Mouse (Mus musculus): ENCODE measurements around the gene Fbxw21. TPM values are rescaled to one million over a fixed set of nuclear protein-coding genes. Genes with fewer than 3 reads are reported as not detected.
"Not testable (repeated sequence)": the region's sequence is repeated elsewhere in the genome, so short reads cannot be mapped to it uniquely, and the experiment has no call there.

Gene Fbxw21
- total RNA-seq (2017) = not detected in 2 replicates

DNA sequence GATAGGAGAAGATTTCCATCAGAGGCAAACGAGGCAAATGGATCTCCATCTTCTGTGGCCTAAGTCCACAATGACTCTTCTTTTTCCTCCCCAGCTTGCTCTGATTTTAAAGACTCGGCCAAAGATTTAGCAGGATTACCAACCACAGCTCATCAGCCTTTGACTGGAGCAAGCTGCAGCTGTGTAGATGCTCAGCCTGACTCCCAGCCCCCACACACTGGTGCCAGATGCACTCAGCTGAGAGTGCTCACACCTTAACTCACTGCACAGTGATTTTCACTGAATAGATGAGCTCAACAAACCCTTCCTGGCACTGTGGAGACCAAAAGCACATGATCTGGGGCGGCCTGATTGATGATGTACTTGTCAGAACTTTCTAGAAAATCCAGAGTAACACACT is at the start of gene Fbxw21:
Fbxw21 (minus strand) TSS at position 101 of the 400 bp plus-strand sequence.
- no peak for ATAC-seq (replicated peaks in 1 of 2; ENCODE audit: insufficient read depth in 1 of 2, low FRiP score in 2 of 2, low TSS enrichment in 1 of 2, low read depth in 1 of 2, poor library complexity in 2 of 2, severe bottlenecking in 2 of 2)

DNA sequence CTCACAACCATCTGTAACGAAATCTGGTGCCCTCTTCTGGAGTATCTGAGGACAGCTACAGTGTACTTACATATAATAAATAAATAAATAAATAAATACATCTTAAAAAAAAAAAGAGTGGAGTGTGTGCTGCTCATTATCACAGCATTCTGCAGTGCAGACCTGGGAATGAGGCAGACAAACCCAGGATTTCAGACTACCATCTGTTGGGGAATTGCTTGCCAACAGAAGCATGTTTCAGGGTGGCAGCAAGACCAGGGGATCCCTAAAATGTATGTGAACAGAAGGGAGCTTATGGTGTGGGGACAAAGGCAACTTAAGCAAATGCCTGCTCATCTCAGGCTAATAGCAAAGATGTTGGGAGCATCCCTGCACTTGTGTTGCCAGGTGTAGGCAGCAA is 39.5 kb upstream of the Fbxw21 start:
- not testable (repeated sequence) for ATAC-seq (replicated peaks in 1 of 2; ENCODE audit: insufficient read depth in 1 of 2, low FRiP score in 2 of 2, low TSS enrichment in 1 of 2, low read depth in 1 of 2, poor library complexity in 2 of 2, severe bottlenecking in 2 of 2)

DNA sequence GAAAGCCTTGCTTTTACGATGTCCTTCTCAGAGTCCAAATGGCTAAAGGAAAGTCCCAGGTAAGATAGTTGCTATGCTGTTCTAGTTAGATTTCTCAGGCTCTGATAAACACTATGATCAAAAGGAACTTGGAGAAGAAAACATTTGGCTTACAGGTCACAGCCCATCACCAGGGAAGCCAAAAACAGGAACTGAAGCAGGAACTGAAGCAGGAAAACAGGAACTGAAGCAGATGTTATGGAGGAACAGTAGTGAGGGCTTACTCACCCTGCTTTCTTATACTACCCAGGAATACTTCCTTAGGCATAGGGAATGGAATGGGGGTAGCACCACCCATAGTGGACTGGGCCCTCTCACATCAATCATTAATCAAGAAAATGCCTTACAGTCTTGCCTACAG is 38.5 kb upstream of the Fbxw21 start:
- ATAC-seq (replicated peaks in 1 of 2; ENCODE audit: insufficient read depth in 1 of 2, low FRiP score in 2 of 2, low TSS enrichment in 1 of 2, low read depth in 1 of 2, poor library complexity in 2 of 2, severe bottlenecking in 2 of 2) = no peak

DNA sequence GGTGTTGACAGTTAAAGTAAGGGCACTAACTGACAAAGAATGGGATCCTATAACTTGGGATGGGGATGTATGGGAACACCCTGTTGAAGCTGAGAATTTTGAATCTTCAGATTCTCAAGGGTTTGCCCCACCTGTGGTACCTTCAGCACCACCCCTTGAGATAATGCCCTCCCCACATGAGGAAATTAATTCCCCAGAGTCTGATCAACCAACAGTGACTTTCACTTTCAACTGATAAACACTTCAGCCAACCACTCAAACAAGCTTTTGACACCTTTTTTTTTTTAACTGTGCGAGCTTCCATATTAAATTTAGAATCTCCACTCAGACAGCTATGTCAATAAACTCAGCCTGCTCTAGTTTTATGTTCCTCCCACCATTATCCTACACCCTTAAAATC is 37.5 kb upstream of the Fbxw21 start:
- ATAC-seq (replicated peaks in 1 of 2; ENCODE audit: insufficient read depth in 1 of 2, low FRiP score in 2 of 2, low TSS enrichment in 1 of 2, low read depth in 1 of 2, poor library complexity in 2 of 2, severe bottlenecking in 2 of 2) = no peak

DNA sequence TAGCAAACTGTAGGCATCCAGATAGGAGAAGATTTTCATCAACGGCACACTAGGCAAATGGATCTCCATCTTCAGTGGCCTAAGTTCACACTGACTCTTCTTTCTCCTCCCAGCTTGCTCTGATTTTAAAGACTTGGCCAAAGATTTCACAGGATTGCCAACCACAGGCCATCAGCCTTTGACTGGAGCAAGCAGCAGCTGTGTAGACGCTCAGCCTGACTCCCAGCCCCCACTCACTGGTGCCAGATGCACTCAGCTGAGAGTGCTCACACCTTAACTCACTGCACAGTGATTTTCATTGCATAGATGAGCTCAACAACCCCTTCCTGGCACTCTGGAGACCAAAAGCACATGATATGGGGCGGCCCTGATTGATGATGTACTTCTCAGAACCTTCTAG is 34.0 kb upstream of the Fbxw21 start, which contains the start of gene Fbxw13:
Fbxw13 (minus strand) TSS at position 101 of the 400 bp plus-strand sequence.
- not testable (repeated sequence) for ATAC-seq (replicated peaks in 1 of 2; ENCODE audit: insufficient read depth in 1 of 2, low FRiP score in 2 of 2, low TSS enrichment in 1 of 2, low read depth in 1 of 2, poor library complexity in 2 of 2, severe bottlenecking in 2 of 2)

DNA sequence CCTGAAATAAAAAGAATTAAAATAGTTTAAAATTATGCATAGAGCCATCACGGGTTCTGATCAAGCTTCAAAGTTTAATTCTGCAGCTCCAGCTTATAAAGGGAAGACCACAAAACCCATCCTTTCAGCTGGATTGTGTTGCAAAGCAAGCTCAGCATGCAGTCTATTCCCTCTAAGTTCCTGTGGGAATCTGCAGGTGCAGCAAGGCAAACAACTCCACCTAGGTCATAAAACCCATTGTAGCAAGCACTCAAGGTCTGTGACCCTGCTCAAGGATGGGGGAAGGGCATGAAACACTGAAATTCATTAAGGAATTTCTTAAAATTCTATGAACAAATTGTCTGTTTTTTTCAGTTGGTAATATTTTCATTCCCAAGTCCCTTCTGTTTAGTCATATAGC is 15.4 kb upstream of the Fbxw21 start:
- no peak for ATAC-seq (replicated peaks in 1 of 2; ENCODE audit: insufficient read depth in 1 of 2, low FRiP score in 2 of 2, low TSS enrichment in 1 of 2, low read depth in 1 of 2, poor library complexity in 2 of 2, severe bottlenecking in 2 of 2)

DNA sequence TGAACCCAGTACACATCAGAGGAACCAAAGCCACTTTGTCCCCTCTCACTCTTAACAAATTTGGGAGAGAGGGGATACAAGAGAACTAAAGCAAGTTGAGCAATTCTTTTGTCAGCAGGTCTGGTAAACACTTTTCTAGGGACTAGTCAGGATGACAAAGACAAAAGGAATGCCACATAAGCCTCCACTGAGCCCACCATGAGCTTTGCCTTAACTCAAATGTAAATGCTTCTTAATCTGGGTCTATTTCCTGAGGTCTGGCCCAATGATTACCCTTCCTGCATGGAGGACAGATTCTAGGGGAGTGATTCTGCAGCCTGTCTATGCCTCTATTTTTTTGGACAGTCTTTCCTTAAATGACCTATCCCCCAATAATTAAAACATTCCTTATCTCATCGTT is 14.5 kb upstream of the Fbxw21 start:
- ATAC-seq (replicated peaks in 1 of 2; ENCODE audit: insufficient read depth in 1 of 2, low FRiP score in 2 of 2, low TSS enrichment in 1 of 2, low read depth in 1 of 2, poor library complexity in 2 of 2, severe bottlenecking in 2 of 2) = no peak

DNA sequence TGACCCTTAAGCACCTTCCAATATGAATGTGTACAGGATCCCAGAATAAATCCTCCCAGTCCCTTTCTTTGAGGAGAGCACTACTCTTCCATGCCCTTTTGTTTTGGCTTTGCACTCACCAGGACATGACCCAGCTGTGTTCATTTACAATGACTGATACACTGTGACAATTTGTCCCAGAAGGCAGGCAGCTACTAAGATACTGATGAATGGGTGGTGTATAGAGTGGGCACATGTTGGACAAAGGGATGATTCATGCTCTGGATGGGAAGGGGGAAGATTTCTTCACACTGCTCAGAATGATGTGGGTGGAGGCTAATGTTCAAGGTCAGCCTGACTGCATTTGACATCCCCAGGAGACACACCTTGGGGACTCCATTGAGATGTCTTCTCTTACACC is 5.5 kb upstream of the Fbxw21 start:
- no peak for ATAC-seq (replicated peaks in 1 of 2; ENCODE audit: insufficient read depth in 1 of 2, low FRiP score in 2 of 2, low TSS enrichment in 1 of 2, low read depth in 1 of 2, poor library complexity in 2 of 2, severe bottlenecking in 2 of 2)

DNA sequence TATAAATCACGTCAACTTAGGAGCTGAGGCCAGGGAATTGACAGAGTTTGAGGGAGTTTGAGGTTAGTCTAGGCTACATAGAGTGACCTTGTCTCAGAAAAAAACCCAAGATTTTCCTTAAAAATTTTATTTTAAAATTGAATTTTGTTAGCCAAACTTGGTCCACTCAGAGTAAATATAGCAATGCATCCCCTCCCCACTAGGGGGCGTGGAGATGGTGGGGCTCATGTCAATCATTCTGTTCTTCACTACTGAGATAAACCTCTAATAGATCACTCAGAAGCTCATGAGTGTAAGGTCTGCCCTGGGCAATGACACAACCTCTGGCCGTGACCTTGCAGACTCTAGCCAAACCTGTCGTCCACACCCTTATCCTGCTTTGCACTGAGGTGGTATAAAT is 21.4 kb downstream of the Fbxw21 start:
- ATAC-seq (replicated peaks in 1 of 2; ENCODE audit: insufficient read depth in 1 of 2, low FRiP score in 2 of 2, low TSS enrichment in 1 of 2, low read depth in 1 of 2, poor library complexity in 2 of 2, severe bottlenecking in 2 of 2) = not testable (repeated sequence)

DNA sequence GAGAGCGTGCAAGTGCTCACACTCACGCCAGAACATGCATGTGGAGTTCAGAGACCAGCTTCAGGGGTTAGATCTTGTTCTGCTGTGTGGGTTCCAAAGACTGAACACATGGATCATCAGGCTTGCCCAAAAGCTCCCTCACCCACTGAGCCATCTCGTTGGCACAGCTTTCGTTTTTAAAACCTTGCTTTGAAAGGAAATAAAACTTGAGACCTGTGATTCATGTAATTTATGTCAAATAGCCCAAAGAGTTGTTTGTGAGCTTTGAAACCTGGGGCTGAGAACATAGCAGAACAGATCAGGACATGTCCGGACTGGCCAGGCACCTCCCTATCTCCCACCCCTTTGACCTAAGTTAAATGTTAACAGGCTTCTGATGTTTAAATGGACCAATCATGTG is 31.8 kb downstream of the Fbxw21 start:
- ATAC-seq (replicated peaks in 1 of 2; ENCODE audit: insufficient read depth in 1 of 2, low FRiP score in 2 of 2, low TSS enrichment in 1 of 2, low read depth in 1 of 2, poor library complexity in 2 of 2, severe bottlenecking in 2 of 2) = no peak

DNA sequence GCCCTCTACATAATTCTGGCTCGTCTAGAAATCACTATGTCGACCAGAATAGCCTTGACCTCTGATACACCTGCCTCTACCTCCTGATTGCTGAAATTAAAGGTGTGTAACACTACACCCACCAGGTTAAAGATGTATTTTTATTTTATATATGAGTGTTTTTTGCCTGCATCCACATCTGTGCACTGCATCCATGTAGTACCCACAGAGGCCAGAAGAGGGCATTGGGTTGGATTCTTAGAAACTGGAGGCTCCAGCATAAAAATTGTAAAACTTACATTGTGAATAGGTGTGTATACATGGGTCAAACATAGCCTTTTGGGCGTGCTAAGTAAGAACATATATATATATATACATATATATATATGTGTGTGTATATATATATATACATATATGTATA is 33.6 kb downstream of the Fbxw21 start:
- no peak for ATAC-seq (replicated peaks in 1 of 2; ENCODE audit: insufficient read depth in 1 of 2, low FRiP score in 2 of 2, low TSS enrichment in 1 of 2, low read depth in 1 of 2, poor library complexity in 2 of 2, severe bottlenecking in 2 of 2)

DNA sequence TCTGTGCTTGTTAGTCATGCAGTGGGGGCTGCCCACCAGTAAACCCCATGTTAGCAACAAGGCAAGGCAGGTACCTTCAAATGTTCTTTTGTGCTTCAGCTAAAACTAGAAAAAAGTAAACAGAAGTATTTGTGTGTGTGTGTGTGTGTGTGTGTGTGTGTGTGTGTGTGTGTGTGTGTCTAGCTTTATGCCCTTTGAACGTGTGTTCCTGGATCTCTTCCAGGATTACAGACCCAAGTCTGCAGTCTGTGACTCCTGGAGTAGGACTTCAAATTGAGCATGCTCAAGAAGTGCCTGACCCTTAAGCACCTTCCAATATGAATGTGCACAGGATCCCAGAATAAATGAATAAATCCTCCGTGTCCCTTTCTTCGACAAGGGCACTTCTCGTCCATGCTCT is 34.8 kb downstream of the Fbxw21 start:
- ATAC-seq (replicated peaks in 1 of 2; ENCODE audit: insufficient read depth in 1 of 2, low FRiP score in 2 of 2, low TSS enrichment in 1 of 2, low read depth in 1 of 2, poor library complexity in 2 of 2, severe bottlenecking in 2 of 2) = no peak

DNA sequence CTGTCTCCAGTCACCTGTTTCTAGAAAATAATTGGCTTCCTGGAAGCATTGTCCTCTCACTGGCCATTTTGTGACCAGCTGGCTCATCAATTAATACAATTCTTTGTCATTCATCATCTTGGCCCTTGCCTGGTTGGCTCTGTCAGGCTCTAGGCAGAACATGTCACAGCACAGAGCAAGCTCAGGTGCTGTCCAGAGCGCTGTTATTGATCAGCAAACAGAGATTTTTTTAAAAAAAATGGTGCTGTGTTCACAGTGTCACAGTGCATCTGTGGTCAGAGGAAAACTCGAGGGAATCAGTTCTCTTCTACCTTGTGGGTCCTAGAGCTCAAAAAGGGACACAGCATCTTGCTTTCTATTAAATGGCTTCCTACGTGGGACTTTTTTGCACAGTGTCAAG is 36.4 kb downstream of the Fbxw21 start:
- no peak for ATAC-seq (replicated peaks in 1 of 2; ENCODE audit: insufficient read depth in 1 of 2, low FRiP score in 2 of 2, low TSS enrichment in 1 of 2, low read depth in 1 of 2, poor library complexity in 2 of 2, severe bottlenecking in 2 of 2)

DNA sequence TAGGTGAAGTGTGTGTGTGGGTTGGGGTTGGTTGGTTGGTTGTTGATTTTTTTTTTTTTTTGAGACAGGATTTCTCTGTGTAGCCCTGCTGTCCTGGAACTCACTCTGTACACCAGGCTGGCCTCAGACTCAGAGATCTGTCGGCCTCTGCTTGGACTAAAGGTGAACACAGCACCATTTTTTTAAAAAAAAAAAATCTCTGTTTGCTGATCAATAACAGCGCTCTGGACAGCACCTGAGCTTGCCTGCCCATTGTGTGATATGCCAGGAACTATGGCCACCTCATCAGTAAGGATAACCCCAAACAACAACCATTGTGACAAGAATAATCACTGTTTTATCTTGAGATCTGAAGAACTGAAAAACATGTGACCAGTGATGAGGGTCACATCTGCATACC is 36.8 kb downstream of the Fbxw21 start:
- no peak for ATAC-seq (replicated peaks in 1 of 2; ENCODE audit: insufficient read depth in 1 of 2, low FRiP score in 2 of 2, low TSS enrichment in 1 of 2, low read depth in 1 of 2, poor library complexity in 2 of 2, severe bottlenecking in 2 of 2)

DNA sequence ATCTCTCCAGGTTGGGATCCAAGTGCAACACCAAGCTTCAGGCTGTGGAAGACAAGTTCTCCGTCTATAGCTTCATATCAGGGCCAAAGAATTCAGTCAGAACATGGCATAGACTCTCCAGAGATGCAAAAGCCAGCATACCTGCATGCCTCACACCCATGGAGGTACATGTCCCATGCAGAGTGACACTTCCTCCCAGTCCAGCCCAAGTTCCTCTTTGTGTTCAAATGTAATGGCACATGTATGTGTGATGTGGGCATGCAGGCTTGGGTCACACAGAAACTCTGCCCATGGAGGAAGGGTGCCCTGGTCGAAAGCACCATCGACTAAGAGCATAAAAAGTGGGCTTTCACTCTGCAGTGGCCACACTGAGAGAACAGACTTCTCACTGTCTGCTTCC is 37.7 kb downstream of the Fbxw21 start:
- ATAC-seq (replicated peaks in 1 of 2; ENCODE audit: insufficient read depth in 1 of 2, low FRiP score in 2 of 2, low TSS enrichment in 1 of 2, low read depth in 1 of 2, poor library complexity in 2 of 2, severe bottlenecking in 2 of 2) = peak in 1 of 2 experiments; percentile 27; a peak in 1 of 4 replicates

DNA sequence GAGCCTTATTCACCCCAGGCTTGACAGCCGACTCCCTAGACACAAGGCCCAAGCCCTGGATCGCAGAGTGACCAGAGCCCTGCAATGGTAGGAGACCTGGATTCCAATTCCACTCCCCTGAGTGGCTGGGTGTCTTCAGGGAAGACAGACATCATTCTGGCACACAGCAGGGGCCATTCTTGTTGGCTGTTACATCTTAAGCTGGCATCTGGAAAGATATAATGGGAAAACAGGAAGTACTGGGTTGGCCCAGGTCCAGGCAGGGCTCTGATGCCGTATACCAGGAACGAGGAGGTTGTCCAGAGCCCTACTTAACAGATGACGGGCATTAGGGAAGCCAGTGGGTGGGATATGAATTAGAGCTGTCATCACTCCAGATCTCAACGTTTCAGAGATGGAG is 38.6 kb downstream of the Fbxw21 start:
- no peak for ATAC-seq (replicated peaks in 1 of 2; ENCODE audit: insufficient read depth in 1 of 2, low FRiP score in 2 of 2, low TSS enrichment in 1 of 2, low read depth in 1 of 2, poor library complexity in 2 of 2, severe bottlenecking in 2 of 2)

DNA sequence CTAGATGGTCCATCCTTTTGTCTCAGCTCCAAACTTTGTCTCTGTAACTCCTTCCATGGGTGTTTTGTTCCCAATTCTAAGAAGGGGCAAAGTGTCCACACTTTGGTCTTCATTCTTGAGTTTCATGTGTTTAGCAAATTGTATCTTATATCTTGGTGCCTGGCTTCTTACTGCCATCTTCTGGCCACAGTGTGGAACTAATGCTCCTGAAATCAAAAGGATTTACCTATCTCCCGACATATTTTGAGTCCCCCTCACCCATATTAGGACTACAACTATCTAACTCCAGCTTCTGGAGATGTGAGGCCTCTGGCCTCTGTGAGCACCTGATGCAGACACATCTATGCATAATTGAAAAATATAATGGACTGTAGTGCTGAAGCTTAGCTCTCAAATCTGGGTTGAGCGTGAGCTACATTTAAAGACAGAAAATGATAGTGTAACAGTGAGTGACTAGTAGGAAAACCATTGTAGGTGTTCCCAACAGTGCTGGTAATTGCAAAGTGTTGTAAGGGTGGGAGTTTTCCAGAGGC is 39.2 kb downstream of the Fbxw21 start:
- ATAC-seq (replicated peaks in 1 of 2; ENCODE audit: insufficient read depth in 1 of 2, low FRiP score in 2 of 2, low TSS enrichment in 1 of 2, low read depth in 1 of 2, poor library complexity in 2 of 2, severe bottlenecking in 2 of 2) = no peak

DNA sequence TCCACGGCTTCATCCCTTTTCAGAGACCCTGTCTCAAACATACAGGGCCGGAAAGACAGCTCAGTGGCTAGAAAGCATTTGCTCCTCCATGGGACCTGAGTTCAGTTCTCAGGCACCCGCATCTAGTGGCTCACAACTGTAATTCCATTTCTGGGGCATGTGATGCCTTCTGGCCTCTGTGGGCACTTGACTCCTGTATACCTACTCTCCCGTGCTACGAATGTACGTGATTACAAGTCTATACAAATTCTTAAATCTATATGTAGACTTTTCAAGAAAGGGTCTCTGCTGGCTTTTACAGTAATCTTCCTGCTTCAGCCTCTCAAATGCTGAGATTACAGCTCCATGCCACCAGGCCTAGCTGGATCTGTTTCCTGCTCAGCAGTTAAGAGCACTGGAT is 40.9 kb downstream of the Fbxw21 start:
- no peak for ATAC-seq (replicated peaks in 1 of 2; ENCODE audit: insufficient read depth in 1 of 2, low FRiP score in 2 of 2, low TSS enrichment in 1 of 2, low read depth in 1 of 2, poor library complexity in 2 of 2, severe bottlenecking in 2 of 2)

DNA sequence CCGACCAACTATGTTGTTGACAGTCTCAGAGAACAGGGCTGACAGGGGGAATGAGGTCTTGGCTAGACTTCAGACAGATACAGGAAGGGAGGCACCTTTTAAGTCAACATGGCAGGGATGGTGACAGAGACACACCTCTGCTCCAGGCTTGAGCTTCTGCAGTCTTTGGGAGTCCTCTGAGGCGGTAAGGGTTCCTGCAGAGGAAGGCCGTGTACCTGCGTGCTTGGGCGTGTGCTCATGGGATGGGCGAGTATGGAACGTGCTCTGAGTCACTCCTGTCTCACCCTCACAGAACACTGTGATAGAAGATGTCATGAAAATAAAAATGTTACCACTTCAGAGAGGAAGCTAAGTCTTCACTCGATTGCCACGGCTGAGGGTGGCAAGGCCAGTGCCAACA is 42.3 kb downstream of the Fbxw21 start:
- ATAC-seq (replicated peaks in 1 of 2; ENCODE audit: insufficient read depth in 1 of 2, low FRiP score in 2 of 2, low TSS enrichment in 1 of 2, low read depth in 1 of 2, poor library complexity in 2 of 2, severe bottlenecking in 2 of 2) = no peak

DNA sequence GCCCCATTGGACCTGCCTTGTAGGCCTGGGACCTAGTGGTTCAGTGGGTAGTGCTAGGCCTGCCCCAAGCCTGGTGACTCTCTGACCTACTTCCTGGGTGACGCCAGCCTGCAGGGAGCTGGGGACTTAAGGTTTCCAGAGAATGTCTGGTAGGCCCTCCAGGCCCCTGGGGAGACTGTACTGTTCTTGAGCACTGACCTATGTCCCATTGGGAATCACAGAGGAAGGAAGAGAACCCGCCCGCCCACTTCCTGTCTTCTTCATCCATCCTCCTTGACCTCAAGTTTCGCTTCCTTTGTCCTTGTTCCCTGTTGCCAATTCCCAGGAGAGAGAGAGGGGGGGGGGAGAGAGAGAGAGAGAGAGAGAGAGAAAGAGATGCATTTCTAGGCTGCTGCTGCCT is 43.7 kb downstream of the Fbxw21 start:
- ATAC-seq (replicated peaks in 1 of 2; ENCODE audit: insufficient read depth in 1 of 2, low FRiP score in 2 of 2, low TSS enrichment in 1 of 2, low read depth in 1 of 2, poor library complexity in 2 of 2, severe bottlenecking in 2 of 2) = no peak
